Mouse (Mus musculus) lung, postnatal 0 days (tissue): ENCODE data around the gene Sytl3. TPM values are rescaled to one million over a fixed set of nuclear protein-coding genes. Genes with fewer than 3 reads are reported as not detected.

Experiments
- ATAC-seq: fragments of 200-750 bp; cut with Nextera tagmentation; 2 replicates; pipeline ENCODE4 v1.8.0; 2017; ENCODE audit warnings: moderate library complexity
- DNase-seq: peaks from one replicate; pipeline ENCODE4 v3.0.0-alpha.2; 2016; ENCODE audit warnings: low spot score
- H3K27ac ChIP-seq: fragments of 300-500 bp; sonication (generic); 2 replicates; pipeline ENCODE4 v1.5.1; 2014; ENCODE audit warnings: antibody characterized with exemption, mild to moderate bottlenecking, low read length, mixed read lengths
- H3K27me3 ChIP-seq: fragments of 300-500 bp; sonication (generic); replicated peaks from 2 replicates; pipeline ENCODE4 v1.6.1; 2014; ENCODE audit warnings: low read length, mixed read lengths; ENCODE audit not compliant: insufficient read depth
- H3K36me3 ChIP-seq: fragments of 300-500 bp; sonication (generic); 2 replicates; pipeline ENCODE4 v1.6.1; 2014; ENCODE audit warnings: low read length, mixed read lengths; ENCODE audit not compliant: insufficient read depth
- H3K4me1 ChIP-seq: fragments of 300-500 bp; sonication (generic); 2 replicates; pipeline ENCODE4 v1.6.1; 2014; ENCODE audit warnings: antibody characterized with exemption, low read depth, low read length, mixed read lengths; ENCODE audit not compliant: insufficient read depth
- H3K4me2 ChIP-seq: fragments of 300-500 bp; sonication (generic); replicated peaks from 2 replicates; pipeline ENCODE4 v1.6.1; 2014; ENCODE audit warnings: low read depth, mild to moderate bottlenecking, low read length, moderate library complexity, mixed read lengths
- H3K4me3 ChIP-seq: fragments of 300-500 bp; sonication (generic); 2 replicates; pipeline ENCODE4 v1.5.1; 2014; ENCODE audit warnings: low read depth, low read length
- H3K9ac ChIP-seq: fragments of 300-500 bp; sonication (generic); replicated peaks from 2 replicates; pipeline ENCODE4 v1.6.1; 2014; ENCODE audit warnings: low read depth, mild to moderate bottlenecking
- H3K9me3 ChIP-seq: fragments of 300-500 bp; sonication (generic); 2 replicates; pipeline ENCODE4 v1.6.1; 2016; ENCODE audit warnings: low read length, mixed read lengths
- CTCF ChIP-seq: IDR thresholded peaks from 2 replicates; pipeline ENCODE4 v1.5.1; 2016; ENCODE audit warnings: antibody characterized with exemption, mild to moderate bottlenecking
- EP300 ChIP-seq: IDR thresholded peaks from 2 replicates; pipeline ENCODE4 v1.6.1; 2016; ENCODE audit warnings: antibody characterized with exemption, mild to moderate bottlenecking, control low read depth
- WGBS: fragments of 180-500 bp; shearing (Covaris S2); extraction: QIAGEN DNeasy Blood & Tissue Kit; methylation state at CpG from one replicate; pipeline ENCODE4 v1.1.7; 2014; 5-methylcytosine and 5-hydroxymethylcytosine counted together
- polyA plus RNA-seq: library from polyadenylated mRNA; unstranded; fragments of >200 nt; fragmentation: Nextera tagmentation; extraction: Ambion mirVana; gene quantifications from 2 replicates; pipeline ENCODE4 v1.2.1, GENCODE M21; 2015

Sytl3 gene
- polyA plus RNA-seq, 1 experiment from 2014 or later: 0.67 TPM

DNA sequence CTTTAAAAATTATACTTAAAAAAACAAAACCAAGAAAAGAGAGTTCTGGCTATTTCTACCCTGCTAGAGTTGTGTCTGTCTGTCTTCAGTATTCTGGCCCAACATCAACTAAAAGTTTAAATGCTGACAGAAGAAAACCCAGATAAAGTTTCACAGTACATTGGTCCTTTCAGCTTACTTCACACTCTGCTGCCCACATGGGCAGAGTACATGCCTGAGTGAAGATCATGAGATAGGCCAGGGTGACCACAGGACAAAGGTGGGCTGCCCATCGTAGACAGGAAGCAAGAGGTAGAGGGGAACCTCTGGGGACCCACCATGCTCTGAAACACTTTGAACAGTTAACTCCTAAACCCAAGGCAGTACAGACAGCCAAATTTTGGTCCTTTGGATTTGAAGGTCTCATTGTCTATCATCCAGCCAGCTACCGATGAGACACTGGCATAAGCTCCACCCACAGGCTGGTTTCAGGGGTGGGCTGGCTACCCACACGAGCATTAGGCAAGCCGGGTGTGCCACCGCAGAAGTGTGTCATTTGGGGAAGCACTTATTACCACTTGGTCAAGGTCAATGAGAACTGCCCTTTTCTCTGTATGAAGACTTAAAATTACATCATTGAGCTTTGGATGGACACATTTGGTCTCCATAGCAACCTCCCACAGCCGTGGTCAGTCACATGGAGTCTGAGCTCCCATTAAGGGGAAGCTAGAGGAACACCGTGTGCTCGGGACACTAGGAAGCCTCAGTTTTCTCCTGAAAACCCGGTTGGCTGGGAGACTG is 87.7 kb downstream of the Sytl3 start:
- ATAC-seq (peak; percentile 40), DNase-seq (peak; percentile 89)
- no peaks in the 10 kb centered on the region for H3K27me3 ChIP-seq
- no peaks in the 10 kb centered on the region for H3K9me3 ChIP-seq
- H3K4me1 ChIP-seq: peaks cover 11% of the 10 kb centered on the region; the same call in 1 of the 2 replicates
- TF ChIP-seq EP300 (peak; percentile 70), CTCF (no peak)
- no peak overlapping the region for H3K9ac ChIP-seq
- H3K4me3 ChIP-seq: no peak overlapping the region
- H3K4me2 ChIP-seq: no peak overlapping the region
- H3K36me3 ChIP-seq: peaks cover 11% of the 10 kb centered on the region; the same call in 1 of the 2 replicates
- H3K27ac ChIP-seq: peak overlapping the region; percentile 75
- WGBS: 53% methylated on average over 9 of the region's 9 CpGs

DNA sequence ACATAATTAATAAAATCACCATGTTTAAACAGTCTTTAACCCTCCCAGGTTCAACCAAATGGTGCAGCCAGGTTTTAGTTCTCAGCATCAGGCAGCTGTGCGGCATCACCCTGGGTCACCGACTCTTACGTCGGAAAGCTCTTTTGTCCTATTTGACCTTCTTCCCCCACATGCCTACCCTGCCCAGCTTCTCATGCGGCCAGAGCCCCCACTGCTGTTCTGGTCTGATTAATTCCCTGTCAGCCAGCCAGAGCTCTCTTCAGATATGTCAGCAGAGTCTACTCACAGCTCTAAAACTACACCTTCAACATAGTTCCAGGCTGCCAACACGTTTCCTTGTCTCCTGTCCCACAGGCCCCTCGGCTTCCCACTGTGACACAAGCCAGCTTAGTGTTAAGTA is 88.6 kb downstream of the Sytl3 start:
- H3K27ac ChIP-seq: no peak overlapping the region
- H3K4me3 ChIP-seq: no peak overlapping the region
- no peaks in the 10 kb centered on the region for H3K27me3 ChIP-seq
- H3K4me2 ChIP-seq: no peak overlapping the region
- DNase-seq (no peak), ATAC-seq (no peak)
- no peaks in the 10 kb centered on the region for H3K9me3 ChIP-seq
- TF ChIP-seq CTCF (no peak), EP300 (no peak)
- peaks cover 16% of the 10 kb centered on the region; the same call in 1 of the 2 replicates for H3K36me3 ChIP-seq
- no peak overlapping the region for H3K9ac ChIP-seq
- peaks cover 7% of the 10 kb centered on the region; the same call in 1 of the 2 replicates for H3K4me1 ChIP-seq
- WGBS: 69% methylated on average over 7 of the region's 7 CpGs

DNA sequence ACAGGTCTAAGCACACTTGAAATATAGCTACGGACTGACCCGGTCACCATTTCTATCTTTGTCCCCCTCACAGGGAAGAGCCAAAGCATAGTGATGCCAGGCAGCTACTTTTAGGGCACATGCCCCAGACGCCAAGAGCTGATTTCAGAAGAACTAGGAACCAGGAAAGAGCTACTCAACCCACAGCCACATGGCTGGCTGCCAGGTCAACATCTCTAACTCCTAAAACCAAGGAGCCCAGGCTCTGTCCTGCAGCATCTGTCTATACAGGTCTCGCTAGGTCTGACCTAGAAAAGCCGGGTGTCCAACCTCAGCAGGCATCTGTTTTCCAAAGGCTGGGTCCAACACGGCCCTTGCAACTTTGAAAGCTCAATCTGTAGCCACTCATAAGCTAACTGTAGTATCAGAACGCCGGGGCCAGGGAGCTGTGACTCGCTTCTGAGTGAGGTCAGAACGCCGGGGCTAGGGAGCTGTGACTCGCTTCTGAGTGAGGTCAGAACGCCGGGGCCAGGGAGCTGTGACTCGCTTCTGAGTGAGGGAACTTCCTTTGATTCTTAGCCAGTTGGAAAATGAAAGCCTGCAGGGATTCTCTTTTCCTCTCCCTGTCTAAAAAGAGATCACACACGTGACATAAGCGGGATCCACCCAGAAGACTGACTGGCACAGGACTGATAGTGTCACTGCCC is 90.0 kb downstream of the Sytl3 start:
- no peaks in the 10 kb centered on the region for H3K27me3 ChIP-seq
- H3K4me2 ChIP-seq: no peak overlapping the region; the same call in 1 of the 2 replicates
- DNase-seq (peak; percentile 64), ATAC-seq (peak; percentile 17)
- 0 out of 2 replicates have a peak, but pooled peaks cover 17% of the 10 kb centered on the region for H3K36me3 ChIP-seq
- peaks cover 5% of the 10 kb centered on the region; the same call in 1 of the 2 replicates for H3K4me1 ChIP-seq
- TF ChIP-seq EP300: no peak
- no peak for TF ChIP-seq CTCF
- peak overlapping the region; percentile 54; the same call in 1 of the 2 replicates for H3K27ac ChIP-seq
- no peak overlapping the region for H3K4me3 ChIP-seq
- no peak overlapping the region for H3K9ac ChIP-seq
- no peaks in the 10 kb centered on the region for H3K9me3 ChIP-seq
- WGBS: 50% methylated on average over 17 of the region's 17 CpGs

DNA sequence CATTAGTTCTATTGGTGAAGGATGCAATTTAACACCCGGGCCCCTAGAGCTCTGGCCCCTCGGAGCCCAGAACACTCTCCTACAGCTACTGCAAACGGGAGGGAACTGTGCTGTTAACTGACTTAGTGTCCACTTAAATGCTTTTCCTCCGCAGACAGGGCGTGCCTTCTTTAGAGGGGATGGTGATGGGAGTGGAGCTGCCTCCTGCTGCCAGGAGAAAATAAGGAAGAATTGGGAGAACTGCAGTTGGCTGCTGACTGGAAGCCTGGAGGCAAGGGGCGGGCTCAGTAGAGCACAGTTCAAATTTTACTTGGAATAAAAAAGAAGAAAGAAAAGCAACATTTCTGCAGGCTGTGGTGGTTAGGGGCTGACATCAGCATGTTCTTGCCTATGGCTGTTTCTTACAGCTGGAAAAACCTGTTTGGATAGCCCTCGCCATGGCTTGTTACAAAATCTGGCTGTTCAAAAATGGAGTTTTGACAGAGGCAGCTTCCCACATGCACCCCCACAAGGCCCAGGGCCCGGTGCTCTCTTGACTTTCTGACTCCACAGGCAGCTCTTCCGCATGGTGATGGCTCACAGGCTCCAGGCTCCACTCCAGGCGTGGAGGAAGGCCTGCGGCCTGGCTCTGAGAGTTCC is 92.4 kb downstream of the Sytl3 start:
- ATAC-seq (peak; percentile 41), DNase-seq (peak; percentile 85)
- peaks cover 27% of the 10 kb centered on the region; the same call in 1 of the 2 replicates for H3K36me3 ChIP-seq
- peaks cover 5% of the 10 kb centered on the region; the same call in 1 of the 2 replicates for H3K4me1 ChIP-seq
- no peak for TF ChIP-seq EP300
- TF ChIP-seq CTCF: no peak
- no peaks in the 10 kb centered on the region for H3K9me3 ChIP-seq
- WGBS: 60% methylated on average over 11 of the region's 11 CpGs
- no peak overlapping the region for H3K4me2 ChIP-seq
- no peak overlapping the region for H3K4me3 ChIP-seq
- H3K9ac ChIP-seq: no peak overlapping the region
- H3K27me3 ChIP-seq: no peaks in the 10 kb centered on the region
- H3K27ac ChIP-seq: peak overlapping the region; percentile 26; the same call in 1 of the 2 replicates

DNA sequence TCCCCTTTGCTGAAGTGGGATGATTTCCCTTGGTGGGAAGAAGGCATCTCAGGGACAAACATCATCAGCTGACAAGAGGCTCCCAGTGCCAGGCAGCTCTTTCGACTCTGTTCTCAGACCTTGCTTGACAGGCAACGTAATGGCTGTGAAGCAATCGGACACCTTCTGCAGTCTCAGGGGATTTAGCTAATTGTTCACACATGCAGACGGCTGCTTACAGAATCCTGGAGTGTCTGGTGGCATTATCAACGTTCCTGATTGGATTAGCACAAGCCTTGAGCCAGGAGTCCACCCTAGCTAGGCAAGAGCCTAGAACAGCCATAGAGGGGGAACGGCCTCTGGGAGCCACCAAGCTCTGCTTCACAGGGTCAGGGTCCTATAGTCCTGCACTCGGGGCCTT is 93.5 kb downstream of the Sytl3 start:
- Histone ChIP-seq H3K36me3 (peaks cover 27% of the 10 kb centered on the region; the same call in 1 of the 2 replicates), H3K27ac (peak overlapping the region; percentile 26; the same call in 1 of the 2 replicates), H3K9ac (no peak overlapping the region), H3K27me3 (no peaks in the 10 kb centered on the region), H3K9me3 (no peaks in the 10 kb centered on the region), H3K4me2 (no peak overlapping the region), H3K4me3 (no peak overlapping the region), H3K4me1 (peaks cover 5% of the 10 kb centered on the region; the same call in 1 of the 2 replicates)
- DNase-seq (no peak), ATAC-seq (no peak)
- no peak for TF ChIP-seq EP300
- no peak for TF ChIP-seq CTCF
- 65% methylated on average over 7 of the region's 7 CpGs for WGBS

- DNase-seq (peak; percentile 36), ATAC-seq (no peak)
- Histone ChIP-seq H3K4me3 (no peak overlapping the region), H3K4me1 (no peaks in the 10 kb centered on the region; the same call in 1 of the 2 replicates), H3K4me2 (no peak overlapping the region), H3K9me3 (no peaks in the 10 kb centered on the region), H3K27me3 (no peaks in the 10 kb centered on the region), H3K27ac (no peak overlapping the region), H3K9ac (no peak overlapping the region), H3K36me3 (peaks cover 33% of the 10 kb centered on the region; the same call in 1 of the 2 replicates)
- no peak for TF ChIP-seq EP300
- no peak for TF ChIP-seq CTCF
- WGBS: 84% methylated on average over 9 of the region's 9 CpGs
These were observed 96.3 kb downstream of the Sytl3 start for GRCm38 (mm10) chr17:6755176-6755575.
